17 mouse cellular contexts compared by ENCODE assay signal in the genomic region with DNA sequence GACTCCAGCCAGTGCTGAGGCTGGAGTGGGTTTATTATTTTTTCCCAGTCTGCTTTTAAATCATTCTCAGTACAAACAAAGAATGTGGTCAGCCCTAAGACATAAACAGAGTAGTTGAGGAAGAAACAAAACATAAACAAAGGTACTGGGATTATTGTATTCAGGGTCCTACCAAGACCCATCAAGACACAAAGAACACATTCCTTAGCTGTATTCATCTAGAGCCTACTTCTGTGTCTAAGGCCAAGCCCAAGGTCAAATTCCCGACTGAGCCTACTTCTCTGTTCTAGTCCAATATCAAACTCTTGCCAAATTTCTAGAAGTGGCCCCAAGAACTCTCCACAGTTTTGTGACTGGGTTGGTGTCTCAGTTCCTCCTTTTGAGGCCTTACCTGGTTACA.
"Had no signal": no experiment of that assay in that cellular context is flagged by ENCODE, and none has a peak within 500 bp of the region (broad histone marks: within the 10 kb centered on the region; RNA-seq: fewer than 3 reads in every experiment).

No protein-coding gene starts in this region.

- DNase-seq: liver, postnatal 0 days; lung, adult 2 months; lung, postnatal 14 days; lung, postnatal 36 days; right cerebral cortex, postnatal 14 days; thymus, adult 2 months; thymus, postnatal 14 days; thymus, postnatal 36 days had no signal

- H3K9ac ChIP-seq: liver, postnatal 0 days; lung, embryonic 15.5 days; midbrain, embryonic 13.5 days; midbrain, embryonic 15.5 days; neural tube, embryonic 12.5 days; stomach, embryonic 15.5 days had no signal

- H3K4me1 ChIP-seq: lung, embryonic 15.5 days; megakaryocyte, embryonic 14.5 days; midbrain, embryonic 13.5 days; midbrain, embryonic 15.5 days; neural tube, embryonic 12.5 days; stomach, embryonic 15.5 days had no signal

- H3K27me3 ChIP-seq: lung, embryonic 15.5 days; midbrain, embryonic 13.5 days; midbrain, embryonic 15.5 days; neural tube, embryonic 12.5 days; stomach, embryonic 15.5 days had no signal

- H3K27ac ChIP-seq: lung, embryonic 15.5 days; macrophage; midbrain, embryonic 13.5 days; midbrain, embryonic 15.5 days; neural tube, embryonic 12.5 days; stomach, embryonic 15.5 days; stomach, postnatal 0 days had no signal

- H3K36me3 ChIP-seq: lung, embryonic 15.5 days; midbrain, embryonic 13.5 days; midbrain, embryonic 15.5 days; neural tube, embryonic 12.5 days; stomach, embryonic 15.5 days had no signal

- H3K4me2 ChIP-seq: lung, embryonic 15.5 days; midbrain, embryonic 11.5 days; midbrain, embryonic 13.5 days; midbrain, embryonic 15.5 days; neural tube, embryonic 12.5 days; stomach, embryonic 15.5 days had no signal

- H3K4me3 ChIP-seq: lung, embryonic 15.5 days; megakaryocyte, embryonic 14.5 days; midbrain, embryonic 13.5 days; midbrain, embryonic 15.5 days; neural tube, embryonic 12.5 days; stomach, embryonic 15.5 days had no signal

- H3K9me3 ChIP-seq: lung, embryonic 15.5 days; midbrain, embryonic 13.5 days; midbrain, embryonic 15.5 days; neural tube, embryonic 12.5 days; stomach, embryonic 15.5 days had no signal
